In genomic region chr12:96154095-96154494, GRCm38 (mm10) we compare ENCODE assay signal across 23 mouse cellular contexts.
DNase-seq lines count a peak whose midpoint lies in the region; ATAC-seq and TF ChIP-seq lines count a peak whose summit lies in the region.
"Had no signal": no experiment of that assay in that cellular context is flagged by ENCODE, and none has a peak within 500 bp of the region (broad histone marks: within the 10 kb centered on the region; RNA-seq: fewer than 3 reads in every experiment).

No protein-coding gene starts in this region.

- H3K4me2 ChIP-seq in stomach, embryonic 15.5 days = no peak overlapping the region
- no peak overlapping the region for H3K4me2 ChIP-seq in stomach, postnatal 0 days (replicated peaks; ENCODE audit: low read depth)
- H3K4me2 ChIP-seq: embryonic facial prominence, embryonic 12.5 days; embryonic facial prominence, embryonic 15.5 days; forebrain, embryonic 12.5 days; heart, embryonic 11.5 days; hindbrain, embryonic 13.5 days had no signal

- TF ChIP-seq EP300 in stomach, postnatal 0 days (optimal IDR thresholded peaks at IDR 0.05) = no peak

- no peak for TF ChIP-seq CTCF in stomach, postnatal 0 days (IDR thresholded peaks at IDR 0.05; ENCODE audit: low read depth)

- DNase-seq in stomach, postnatal 0 days (ENCODE audit: low spot score) = no peak
- DNase-seq in Muller cell, postnatal 12 days (ENCODE audit: inconsistent ontology term) = peak; percentile 47
- no peak for DNase-seq in adrenal gland, postnatal 10 days
- DNase-seq: adrenal gland, postnatal 14 days; cerebellum, adult 11 months; cerebellum, adult 2 months; cerebellum, adult 9-11 months; cerebellum, postnatal 25 days; forebrain, postnatal 0 days; gastrocnemius, adult 2 months; gastrocnemius, postnatal 14 days; heart, adult 11 months had no signal

- no peak overlapping the region for H3K27ac ChIP-seq in stomach, embryonic 15.5 days
- H3K27ac ChIP-seq in stomach, postnatal 0 days (replicated peaks) = no peak overlapping the region
- H3K27ac ChIP-seq: embryonic facial prominence, embryonic 12.5 days; embryonic facial prominence, embryonic 15.5 days; forebrain, embryonic 12.5 days; gastrocnemius, adult 2 months; hindbrain, embryonic 10.5 days; hindbrain, embryonic 13.5 days had no signal

- H3K4me3 ChIP-seq in stomach, embryonic 15.5 days (replicated peaks) = no peak overlapping the region
- H3K4me3 ChIP-seq in stomach, postnatal 0 days (ENCODE audit: low read depth, low read length) = no peak overlapping the region
- H3K4me3 ChIP-seq: embryonic facial prominence, embryonic 12.5 days; embryonic facial prominence, embryonic 15.5 days; forebrain, embryonic 12.5 days; gastrocnemius, adult 2 months; hindbrain, embryonic 10.5 days; hindbrain, embryonic 13.5 days had no signal

- no peaks in the 10 kb centered on the region for H3K27me3 ChIP-seq in stomach, embryonic 15.5 days (replicated peaks)
- no peaks in the 10 kb centered on the region for H3K27me3 ChIP-seq in stomach, postnatal 0 days (ENCODE audit: control insufficient read depth, insufficient read depth, low read length)
- H3K27me3 ChIP-seq: embryonic facial prominence, embryonic 12.5 days; embryonic facial prominence, embryonic 15.5 days; forebrain, embryonic 12.5 days; hindbrain, embryonic 13.5 days; Patski had no signal

- no peaks in the 10 kb centered on the region for H3K4me1 ChIP-seq in stomach, embryonic 15.5 days
- no peaks in the 10 kb centered on the region for H3K4me1 ChIP-seq in stomach, postnatal 0 days (replicated peaks; ENCODE audit: control insufficient read depth, insufficient read depth)
- H3K4me1 ChIP-seq: embryonic facial prominence, embryonic 12.5 days; embryonic facial prominence, embryonic 15.5 days; forebrain, embryonic 12.5 days; hindbrain, embryonic 10.5 days; hindbrain, embryonic 13.5 days had no signal

- no peak overlapping the region for H3K9ac ChIP-seq in stomach, embryonic 15.5 days
- H3K9ac ChIP-seq in stomach, postnatal 0 days (ENCODE audit: low read length) = no peak overlapping the region
- H3K9ac ChIP-seq: embryonic facial prominence, embryonic 12.5 days; embryonic facial prominence, embryonic 15.5 days; forebrain, embryonic 12.5 days; forebrain, postnatal 0 days; hindbrain, embryonic 13.5 days had no signal

- H3K9me3 ChIP-seq in stomach, embryonic 15.5 days = no peaks in the 10 kb centered on the region
- H3K9me3 ChIP-seq in stomach, postnatal 0 days (ENCODE audit: control insufficient read depth, low read length) = no peaks in the 10 kb centered on the region
- H3K9me3 ChIP-seq: embryonic facial prominence, embryonic 12.5 days; embryonic facial prominence, embryonic 15.5 days; forebrain, embryonic 12.5 days; hindbrain, embryonic 10.5 days; hindbrain, embryonic 13.5 days had no signal

- ATAC-seq in stomach, embryonic 15.5 days (ENCODE audit: insufficient read depth, low FRiP score, low read depth) = peak; percentile 66; the same call in 1 of the 2 replicates
- no peak for ATAC-seq in stomach, postnatal 0 days (ENCODE audit: low FRiP score, low TSS enrichment)
- peak; percentile 49 to 51; a peak in 1 of 4 replicates for ATAC-seq in hematopoietic stem cell, adult 5-6 weeks (replicated peaks in 1 of 2; ENCODE audit: insufficient read depth in 1 of 2, low FRiP score in 2 of 2, low TSS enrichment in 1 of 2, low read depth in 1 of 2, poor library complexity in 2 of 2, severe bottlenecking in 2 of 2)
- no peak for ATAC-seq in monocyte, adult 5-6 weeks (replicated peaks; ENCODE audit: insufficient number of reproducible peaks, low FRiP score, low TSS enrichment, poor library complexity, severe bottlenecking)
- ATAC-seq: forebrain, postnatal 0 days; hindbrain, embryonic 16.5 days; Patski had no signal

- H3K36me3 ChIP-seq in stomach, embryonic 15.5 days = no peaks in the 10 kb centered on the region
- no peaks in the 10 kb centered on the region for H3K36me3 ChIP-seq in stomach, postnatal 0 days (ENCODE audit: control insufficient read depth, insufficient read depth, low read length)
- H3K36me3 ChIP-seq: embryonic facial prominence, embryonic 12.5 days; embryonic facial prominence, embryonic 15.5 days; forebrain, embryonic 12.5 days; hindbrain, embryonic 10.5 days; hindbrain, embryonic 13.5 days had no signal

- 54% methylated on average over 3 of the region's 3 CpGs for WGBS in stomach, embryonic 15.5 days
- WGBS in stomach, postnatal 0 days = 48% methylated on average over 3 of the region's 3 CpGs

Comparison
In these comparisons a context has a peak if more than half of its experiments do, and no peak if none do; other contexts are left out.
1. ATAC-seq: peak in stomach, embryonic 15.5 days (single experiment) and hematopoietic stem cell, adult 5-6 weeks (2 of 2); none in stomach, postnatal 0 days (single experiment) and monocyte, adult 5-6 weeks (single experiment).